Mouse (Mus musculus) heart, embryonic 10.5 days (tissue): ENCODE data around the gene Trnp1. TPM values are rescaled to one million over a fixed set of nuclear protein-coding genes. Genes with fewer than 3 reads are reported as not detected.
"Not testable (repeated sequence)": the region's sequence is repeated elsewhere in the genome, so short reads cannot be mapped to it uniquely, and the experiment has no call there.

Experiments used
- DNase-seq: peaks from one replicate; pipeline ENCODE4 v3.0.0-alpha.2; 2017; ENCODE audit warnings: low spot score
- H3K27ac ChIP-seq: fragments of 300-500 bp; sonication (generic); 2 replicates; pipeline ENCODE4 v1.5.1; 2016; ENCODE audit warnings: mild to moderate bottlenecking
- H3K27me3 ChIP-seq: fragments of 300-500 bp; sonication (generic); 2 replicates; pipeline ENCODE4 v1.6.1; 2016; ENCODE audit warnings: mild to moderate bottlenecking; ENCODE audit not compliant: poor library complexity, insufficient read depth, severe bottlenecking
- H3K36me3 ChIP-seq: fragments of 300-500 bp; sonication (generic); 2 replicates; pipeline ENCODE4 v1.6.1; 2016; ENCODE audit warnings: mild to moderate bottlenecking, moderate library complexity
- H3K4me1 ChIP-seq: fragments of 300-500 bp; sonication (generic); 2 replicates; pipeline ENCODE4 v1.6.1; 2016; ENCODE audit warnings: mild to moderate bottlenecking
- H3K4me3 ChIP-seq: fragments of 300-500 bp; sonication (generic); 2 replicates; pipeline ENCODE4 v1.5.1; 2016; ENCODE audit warnings: mild to moderate bottlenecking, moderate library complexity
- H3K9me3 ChIP-seq: fragments of 300-500 bp; sonication (generic); 2 replicates; pipeline ENCODE4 v1.6.1; 2016; ENCODE audit warnings: mild to moderate bottlenecking, moderate library complexity
- WGBS: fragments of 180-500 bp; shearing (Covaris S2); methylation state at CpG from one replicate; pipeline ENCODE4 v1.1.7; 2016; 5-methylcytosine and 5-hydroxymethylcytosine counted together
- polyA plus RNA-seq: library from polyadenylated mRNA; unstranded; fragments of >200 nt; fragmentation: Nextera tagmentation; extraction: Ambion mirVana; gene quantifications from 2 replicates; pipeline ENCODE4 v1.2.1, GENCODE M21; 2016

The Trnp1 gene
- 0.60 and 0.96 TPM in 2 replicates for polyA plus RNA-seq

DNA sequence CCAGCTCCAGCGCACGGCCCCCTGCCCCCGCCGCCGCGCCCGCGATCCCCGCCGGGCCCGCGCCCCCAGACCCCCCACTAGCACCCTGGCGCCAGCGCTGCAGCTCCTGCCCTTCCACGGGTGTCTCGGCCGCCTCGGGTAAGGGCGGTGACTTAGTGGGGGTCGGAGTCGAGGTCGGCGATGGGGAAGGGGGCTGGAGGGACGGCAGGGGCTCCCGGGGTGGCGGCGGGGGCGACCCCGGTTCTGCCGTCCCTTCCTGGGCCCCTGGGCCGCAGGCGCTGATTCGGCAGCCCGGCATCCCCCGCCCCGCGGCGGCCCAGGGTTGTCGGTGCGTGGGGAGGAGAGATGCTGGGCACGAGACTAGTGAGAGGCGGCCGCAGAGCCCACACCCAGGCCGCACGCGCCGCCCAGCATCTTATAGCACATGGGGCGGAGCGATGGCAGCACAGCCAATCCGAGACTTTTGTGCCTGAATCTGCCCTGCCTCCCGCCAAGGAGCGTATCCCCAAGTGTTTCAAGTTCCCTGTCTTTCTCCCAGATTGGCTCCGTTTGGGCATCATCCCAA is at the start of gene Trnp1:
Trnp1 (minus strand) TSS at position 391 of the 565 bp plus-strand sequence.
- Histone ChIP-seq H3K36me3 (no peaks in the 10 kb centered on the region), H3K27ac (peak within 1 kb of the TSS; percentile 71)
- WGBS = under 1% methylated on average over 53 of the region's 53 CpGs

GRCm38 (mm10) chr4:133545272-133546231 is 47.2 kb upstream of the Trnp1 start, which contains the start of gene Nudc:
TSS of gene Nudc (minus strand) at chr4:133545996.
- under 1% methylated on average over 76 of the region's 77 CpGs for WGBS
- Histone ChIP-seq H3K4me1 (peaks cover 18% of the 10 kb centered on the region), H3K27me3 (no peaks in the 10 kb centered on the region), H3K4me3 (peak within 1 kb of the TSS; percentile 98), H3K36me3 (peaks cover 31% of the 10 kb centered on the region), H3K9me3 (no peaks in the 10 kb centered on the region), H3K27ac (peak within 1 kb of the TSS; percentile 94)
- DNase-seq = peak; percentile 99

More for the DNA sequence above, at the start of gene Trnp1:
- no peaks in the 10 kb centered on the region for H3K9me3 ChIP-seq
- DNase-seq = no peak
- peaks cover 30% of the 10 kb centered on the region for H3K4me1 ChIP-seq
- peak within 1 kb of the TSS; percentile 69 for H3K4me3 ChIP-seq
- peaks cover 85% of the 10 kb centered on the region for H3K27me3 ChIP-seq

- WGBS = 90% methylated on average over 5 of the region's 5 CpGs
- Histone ChIP-seq H3K4me3 (no peak overlapping the region), H3K36me3 (peaks cover 99% of the 10 kb centered on the region), H3K27me3 (no peaks in the 10 kb centered on the region), H3K4me1 (no peaks in the 10 kb centered on the region), H3K9me3 (no peaks in the 10 kb centered on the region), H3K27ac (no peak overlapping the region)
- no peak for DNase-seq
Measured at GRCm38 (mm10) chr4:133536652-133537051, 38.3 kb upstream of the Trnp1 start.

DNA sequence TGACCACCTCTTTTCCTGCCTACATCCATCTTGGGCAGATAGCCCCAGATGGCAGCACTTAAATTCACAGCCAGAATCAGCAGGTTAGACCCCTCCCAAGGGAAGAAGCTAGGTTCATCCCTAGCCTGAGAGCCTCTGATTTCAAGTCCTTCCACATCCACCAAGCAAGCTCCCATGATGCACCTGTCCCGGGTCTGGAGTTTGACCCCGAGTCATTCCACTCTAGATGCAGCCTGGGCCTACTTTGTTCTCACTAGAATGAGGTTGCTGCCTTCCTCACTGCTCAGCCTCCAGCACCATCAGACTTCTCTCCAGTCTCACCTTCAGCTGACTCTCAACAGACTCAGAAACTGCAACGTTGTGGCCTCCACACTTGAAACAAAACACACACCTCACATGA is 37.7 kb upstream of the Trnp1 start:
- H3K27me3 ChIP-seq = no peaks in the 10 kb centered on the region
- H3K27ac ChIP-seq = no peak overlapping the region
- 87% methylated on average over 3 of the region's 3 CpGs for WGBS
- H3K36me3 ChIP-seq = peaks cover 99% of the 10 kb centered on the region
- H3K4me3 ChIP-seq = no peak overlapping the region
- DNase-seq = no peak
- H3K4me1 ChIP-seq = no peaks in the 10 kb centered on the region
- H3K9me3 ChIP-seq = no peaks in the 10 kb centered on the region

DNA sequence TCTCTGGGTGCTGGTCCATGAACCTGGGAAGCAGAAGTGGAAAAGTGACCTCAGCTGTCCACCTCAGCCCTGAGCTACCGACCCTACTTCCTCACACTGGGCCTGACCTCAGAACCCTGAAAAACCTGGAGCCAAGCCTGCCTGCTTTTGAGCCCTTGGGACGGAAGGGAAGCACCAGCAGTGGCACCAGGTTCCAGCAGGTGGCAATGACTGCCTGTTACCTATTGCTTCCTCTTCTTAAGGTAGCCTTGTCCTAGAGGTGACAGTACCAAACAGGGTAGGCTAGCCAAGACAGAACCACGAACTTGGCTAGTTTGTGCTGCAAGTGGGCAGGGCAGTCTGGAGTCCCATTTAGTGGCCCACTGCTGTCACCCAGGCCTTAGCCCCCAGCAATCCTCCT is 34.4 kb upstream of the Trnp1 start:
- peaks cover 97% of the 10 kb centered on the region for H3K36me3 ChIP-seq
- H3K4me3 ChIP-seq = no peak overlapping the region
- H3K4me1 ChIP-seq = peaks cover 10% of the 10 kb centered on the region
- no peak overlapping the region for H3K27ac ChIP-seq
- no peaks in the 10 kb centered on the region for H3K9me3 ChIP-seq
- no peak for DNase-seq
- 85% methylated on average over 3 of the region's 3 CpGs for WGBS
- no peaks in the 10 kb centered on the region for H3K27me3 ChIP-seq

GRCm38 (mm10) chr4:133527788-133528187 is 29.4 kb upstream of the Trnp1 start:
- H3K27ac ChIP-seq = no peak overlapping the region
- DNase-seq = no peak
- H3K4me3 ChIP-seq = no peak overlapping the region
- no peaks in the 10 kb centered on the region for H3K9me3 ChIP-seq
- no peaks in the 10 kb centered on the region for H3K27me3 ChIP-seq
- WGBS = 62% methylated on average over 16 of the region's 16 CpGs
- peaks cover 11% of the 10 kb centered on the region for H3K4me1 ChIP-seq
- peaks cover 48% of the 10 kb centered on the region for H3K36me3 ChIP-seq

GRCm38 (mm10) chr4:133521502-133521901 is 23.2 kb upstream of the Trnp1 start:
- peaks cover 10% of the 10 kb centered on the region for H3K4me1 ChIP-seq
- no peak overlapping the region for H3K27ac ChIP-seq
- H3K4me3 ChIP-seq = no peak overlapping the region
- H3K9me3 ChIP-seq = no peaks in the 10 kb centered on the region
- DNase-seq = no peak
- no peaks in the 10 kb centered on the region for H3K36me3 ChIP-seq
- WGBS = 67% methylated on average over 2 of the region's 2 CpGs
- peaks cover 52% of the 10 kb centered on the region for H3K27me3 ChIP-seq

DNA sequence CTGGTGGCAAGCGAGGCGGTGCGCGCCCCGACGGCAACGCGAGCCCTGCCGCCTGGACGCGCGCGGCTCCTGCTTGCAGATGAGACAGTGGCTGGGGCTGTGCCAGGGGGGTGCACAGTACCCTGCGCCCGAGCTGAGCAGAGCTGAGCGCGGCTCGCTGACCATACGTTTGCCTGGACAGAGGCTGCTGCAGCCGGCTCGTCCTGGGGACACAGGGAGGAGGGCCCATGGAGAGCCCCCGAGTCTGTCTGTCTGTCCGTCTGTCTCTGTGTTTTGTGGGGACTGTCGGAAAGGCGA is 21.0 kb upstream of the Trnp1 start:
- Histone ChIP-seq H3K4me3 (peak overlapping the region; percentile 69), H3K27me3 (peaks cover 52% of the 10 kb centered on the region), H3K9me3 (no peaks in the 10 kb centered on the region), H3K36me3 (no peaks in the 10 kb centered on the region), H3K27ac (peak overlapping the region; percentile 83), H3K4me1 (peaks cover 10% of the 10 kb centered on the region)
- DNase-seq = no peak
- 5% methylated on average over 25 of the region's 25 CpGs for WGBS

- WGBS = 4% methylated on average over 49 of the region's 69 CpGs
Measured at GRCm38 (mm10) chr4:133518601-133519368, 20.4 kb upstream of the Trnp1 start, which contains the start of gene Kdf1. TSS of gene Kdf1 (plus strand) at chr4:133518963.

DNA sequence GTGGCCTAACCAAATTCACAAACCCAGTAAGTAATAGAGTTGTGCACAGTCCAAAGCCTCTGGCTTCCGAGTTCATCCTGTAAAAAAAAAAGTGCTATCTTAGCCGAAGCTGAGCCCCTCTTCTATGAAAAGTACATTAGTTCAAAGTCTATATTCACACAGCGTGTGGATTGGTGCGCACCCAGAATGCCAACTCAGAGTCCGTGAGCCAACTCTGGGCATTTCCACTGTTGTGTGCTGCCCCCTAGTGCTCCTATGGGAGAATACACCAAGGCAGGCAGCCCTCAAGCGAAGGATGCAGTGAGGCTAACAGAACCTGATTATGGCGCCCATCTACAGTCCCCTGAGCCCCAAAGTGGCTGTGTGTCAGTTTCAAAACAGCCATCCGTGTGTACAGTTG is 14.6 kb upstream of the Trnp1 start:
- 10% methylated on average over 8 of the region's 8 CpGs for WGBS
- H3K9me3 ChIP-seq = no peaks in the 10 kb centered on the region

More at GRCm38 (mm10) chr4:133518601-133519368, 20.4 kb upstream of the Trnp1 start, which contains the start of gene Kdf1:
- H3K27me3 ChIP-seq = peaks cover 52% of the 10 kb centered on the region
- H3K9me3 ChIP-seq = no peaks in the 10 kb centered on the region
- peak within 1 kb of the TSS; percentile 69 for H3K4me3 ChIP-seq
- peaks cover 10% of the 10 kb centered on the region for H3K4me1 ChIP-seq
- no peak for DNase-seq
- peak within 1 kb of the TSS; percentile 83 for H3K27ac ChIP-seq
- H3K36me3 ChIP-seq = no peaks in the 10 kb centered on the region

DNA sequence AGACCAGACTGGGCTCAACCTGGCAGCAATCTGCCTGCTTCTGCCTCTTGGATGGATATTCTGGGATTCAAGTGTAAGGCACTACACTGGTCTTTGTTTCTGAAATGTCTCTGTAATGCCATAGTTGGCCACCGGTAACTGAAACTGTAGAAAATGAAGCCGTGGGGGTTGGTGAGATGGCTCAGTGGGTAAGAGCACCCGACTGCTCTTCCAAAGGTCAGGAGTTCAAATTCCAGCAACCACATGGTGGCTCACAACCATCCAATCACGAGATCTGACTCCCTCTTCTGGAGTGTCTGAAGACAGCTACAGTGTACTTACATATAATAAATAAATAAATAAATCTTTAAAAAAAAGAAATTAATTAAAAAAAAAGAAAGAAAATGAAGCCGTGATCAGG is 14.2 kb upstream of the Trnp1 start:
- H3K27me3 ChIP-seq = peaks cover 17% of the 10 kb centered on the region
- H3K4me3 ChIP-seq, H3K9me3 ChIP-seq, DNase-seq, H3K36me3 ChIP-seq, H3K4me1 ChIP-seq, H3K27ac ChIP-seq: not testable (repeated sequence)
- 46% methylated on average over 5 of the region's 5 CpGs for WGBS

More for the DNA sequence above, 14.6 kb upstream of the Trnp1 start:
- no peak for DNase-seq
- Histone ChIP-seq H3K36me3 (no peaks in the 10 kb centered on the region), H3K4me1 (no peaks in the 10 kb centered on the region), H3K27ac (no peak overlapping the region), H3K4me3 (no peak overlapping the region), H3K27me3 (peaks cover 20% of the 10 kb centered on the region)

GRCm38 (mm10) chr4:133511050-133511449 is 12.7 kb upstream of the Trnp1 start:
- peaks cover 23% of the 10 kb centered on the region; the same call in 1 of the 2 replicates for H3K27me3 ChIP-seq
- H3K4me3 ChIP-seq = no peak overlapping the region
- no peak for DNase-seq
- no peaks in the 10 kb centered on the region for H3K36me3 ChIP-seq
- no peaks in the 10 kb centered on the region for H3K4me1 ChIP-seq
- WGBS = 76% methylated on average over 5 of the region's 5 CpGs
- H3K27ac ChIP-seq = no peak overlapping the region
- no peaks in the 10 kb centered on the region for H3K9me3 ChIP-seq
